Comparison of ENCODE assay signal across 25 mouse cellular contexts in the genomic region with DNA sequence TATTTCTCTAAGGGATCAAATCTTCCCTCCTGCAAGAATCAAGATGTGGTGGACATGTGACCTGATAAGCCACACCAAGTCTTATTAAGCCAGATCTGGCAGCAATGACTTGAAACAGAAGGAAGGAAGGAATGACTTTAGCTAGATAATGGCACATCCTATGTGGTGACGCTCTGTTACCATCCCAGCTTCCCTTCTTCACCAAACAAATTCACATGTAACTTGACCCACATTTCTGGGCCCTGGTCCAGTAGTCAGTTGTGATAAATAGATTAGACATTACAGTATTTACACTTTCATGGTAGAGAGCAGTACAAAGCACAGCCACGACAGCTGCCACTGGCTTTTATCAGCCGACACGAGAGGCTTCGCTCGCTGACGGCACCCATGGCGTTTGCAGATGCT. TPM values are rescaled to one million over a fixed set of nuclear protein-coding genes. Genes with fewer than 3 reads are reported as not detected.
A peak's percentile ranks its signal among the peaks of the same experiment; 100 is the strongest.
DNase-seq lines count a peak whose midpoint lies in the region; ATAC-seq lines count a peak whose summit lies in the region.
"Had no signal": no experiment of that assay in that cellular context is flagged by ENCODE, and none has a peak within 500 bp of the region (broad histone marks: within the 10 kb centered on the region; RNA-seq: fewer than 3 reads in every experiment).

No protein-coding gene starts in this region.

- WGBS in heart, embryonic 15.5 days = 16% methylated on average over 8 of the region's 8 CpGs
- WGBS in heart, embryonic 12.5 days = 25% methylated on average over 8 of the region's 8 CpGs
- 53% methylated on average over 8 of the region's 8 CpGs for WGBS in lung, embryonic 16.5 days

- no peak overlapping the region for H3K4me3 ChIP-seq in heart, embryonic 15.5 days
- no peak overlapping the region for H3K4me3 ChIP-seq in heart, embryonic 12.5 days
- H3K4me3 ChIP-seq in lung, embryonic 16.5 days (ENCODE audit: low read length) = no peak overlapping the region
- H3K4me3 ChIP-seq: embryonic facial prominence, embryonic 15.5 days; layer of hippocampus, adult 2 months; midbrain, embryonic 12.5 days; neural tube, embryonic 12.5 days had no signal

- no peak for DNase-seq in lung, postnatal 14 days
- DNase-seq in left cerebral cortex, postnatal 36 days (ENCODE audit: low spot score in 2 of 2) = no peak
- DNase-seq in layer of hippocampus, postnatal 36 days = no peak
- DNase-seq: adrenal gland, postnatal 14 days; B cell, adult 2 months; cerebellum, postnatal 10 days; embryo, embryonic 11 days; forebrain, postnatal 0 days; kidney, adult 2 months; kidney, postnatal 14 days; left cerebral cortex, postnatal 4 days; right cerebral cortex, postnatal 4 days; thymus, postnatal 36 days had no signal

- H3K27ac ChIP-seq in heart, embryonic 15.5 days = 0 out of 2 replicates have a peak overlapping the region, but pooled peaks have one; percentile 2
- H3K27ac ChIP-seq in heart, embryonic 12.5 days (ENCODE audit: poor library complexity, severe bottlenecking) = no peak overlapping the region; the same call in 1 of the 2 replicates
- peak overlapping the region; percentile 6; the same call in 1 of the 2 replicates for H3K27ac ChIP-seq in lung, embryonic 16.5 days (ENCODE audit: low read length)
- H3K27ac ChIP-seq: embryonic facial prominence, embryonic 15.5 days; layer of hippocampus, adult 2 months; macrophage; midbrain, embryonic 12.5 days; neural tube, embryonic 12.5 days had no signal

- H3K36me3 ChIP-seq in heart, embryonic 15.5 days = peaks cover 14% of the 10 kb centered on the region
- H3K36me3 ChIP-seq in heart, embryonic 12.5 days = peaks cover 32% of the 10 kb centered on the region
- peaks cover 15% of the 10 kb centered on the region for H3K36me3 ChIP-seq in lung, embryonic 16.5 days (ENCODE audit: control insufficient read depth, insufficient read depth, low read length)

- no peak overlapping the region for H3K9ac ChIP-seq in heart, embryonic 15.5 days
- no peak overlapping the region for H3K9ac ChIP-seq in heart, embryonic 12.5 days
- H3K9ac ChIP-seq in lung, embryonic 16.5 days (ENCODE audit: low read length) = no peak overlapping the region
- H3K9ac ChIP-seq: embryonic facial prominence, embryonic 15.5 days; forebrain, postnatal 0 days; midbrain, embryonic 12.5 days; neural tube, embryonic 12.5 days had no signal

- peak; percentile 70 for ATAC-seq in heart, embryonic 15.5 days (replicated peaks; ENCODE audit: insufficient number of reproducible peaks, insufficient read depth, low FRiP score, low read depth)
- ATAC-seq in heart, embryonic 12.5 days (ENCODE audit: insufficient number of reproducible peaks, low FRiP score) = no peak
- peak; percentile 90 for ATAC-seq in lung, embryonic 16.5 days (ENCODE audit: low read depth)
- peak; percentile 66 for ATAC-seq in common myeloid progenitor, adult 5-6 weeks (replicated peaks; ENCODE audit: low read depth, poor library complexity, severe bottlenecking)
- peak; percentile 74 for ATAC-seq in megakaryocyte-erythroid progenitor cell, adult 5-6 weeks (replicated peaks; ENCODE audit: low FRiP score, low TSS enrichment, poor library complexity, severe bottlenecking)
- ATAC-seq: forebrain, postnatal 0 days; hindbrain, embryonic 16.5 days; Patski had no signal

- no peaks in the 10 kb centered on the region for H3K27me3 ChIP-seq in heart, embryonic 15.5 days
- H3K27me3 ChIP-seq in heart, embryonic 12.5 days (replicated peaks) = no peaks in the 10 kb centered on the region
- H3K27me3 ChIP-seq in lung, embryonic 16.5 days (ENCODE audit: control insufficient read depth, insufficient read depth, low read depth, low read length) = no peaks in the 10 kb centered on the region
- H3K27me3 ChIP-seq: embryonic facial prominence, embryonic 15.5 days; midbrain, embryonic 12.5 days; neural tube, embryonic 12.5 days; Patski had no signal

- intact Hi-C loops in left cerebral cortex, postnatal 36 days (cut with DNase I) = no loop called here

- H3K9me3 ChIP-seq in heart, embryonic 15.5 days (replicated peaks) = no peaks in the 10 kb centered on the region
- no peaks in the 10 kb centered on the region for H3K9me3 ChIP-seq in heart, embryonic 12.5 days (replicated peaks)
- H3K9me3 ChIP-seq in lung, embryonic 16.5 days (ENCODE audit: control insufficient read depth, low read length) = no peaks in the 10 kb centered on the region
- H3K9me3 ChIP-seq: embryonic facial prominence, embryonic 15.5 days; midbrain, embryonic 12.5 days; neural tube, embryonic 12.5 days had no signal

- peaks cover 14% of the 10 kb centered on the region for H3K4me1 ChIP-seq in heart, embryonic 15.5 days (replicated peaks)
- H3K4me1 ChIP-seq in heart, embryonic 12.5 days (replicated peaks) = peaks cover 23% of the 10 kb centered on the region
- H3K4me1 ChIP-seq in lung, embryonic 16.5 days (replicated peaks; ENCODE audit: control insufficient read depth, insufficient read depth, low read length) = peaks cover 7% of the 10 kb centered on the region; the same call in 1 of the 2 replicates
- H3K4me1 ChIP-seq: midbrain, embryonic 12.5 days; neural tube, embryonic 12.5 days had no signal

- H3K4me2 ChIP-seq in heart, embryonic 15.5 days = no peak overlapping the region
- no peak overlapping the region for H3K4me2 ChIP-seq in heart, embryonic 12.5 days
- no peak overlapping the region for H3K4me2 ChIP-seq in lung, embryonic 16.5 days (ENCODE audit: low read depth, low read length)
- H3K4me2 ChIP-seq: embryonic facial prominence, embryonic 15.5 days; midbrain, embryonic 12.5 days; neural tube, embryonic 12.5 days had no signal

RNA-seq across cellular contexts. Expression of a gene that starts 25.3 kb away (rescaled TPM):
- 9.2 and 13.9 TPM in 2 replicates for polyA plus RNA-seq in heart, embryonic 15.5 days (2015; fragmentation: Nextera tagmentation; extraction: Ambion mirVana)
- polyA plus RNA-seq in heart, embryonic 12.5 days (2016; fragmentation: Nextera tagmentation; extraction: Ambion mirVana) = 4.8 and 5.3 TPM in 2 replicates
- polyA plus RNA-seq in lung, embryonic 16.5 days (2015; fragmentation: Nextera tagmentation; extraction: Ambion mirVana) = 14.5 and 14.6 TPM in 2 replicates
- 48.4 and 49.3 TPM in 2 replicates for total RNA-seq in common myeloid progenitor, adult 5-6 weeks (2017)
- 4.3 and 10.8 TPM in 2 replicates for total RNA-seq in megakaryocyte-erythroid progenitor cell, adult 5-6 weeks (2014; fragmentation: Nextera tagmentation)
- 2.3 and 4.8 TPM in 2 replicates for total RNA-seq in megakaryocyte-erythroid progenitor cell, adult 5-6 weeks (2017)
- 10 to 100 TPM; 38.3 to 41.0 TPM for total RNA-seq in left cerebral cortex, postnatal 36 days (2021)
- 10 to 100 TPM; 37.2 to 39.4 TPM for total RNA-seq in layer of hippocampus, postnatal 36 days (2021)
